Mouse (Mus musculus) MEL (cell line): ENCODE measurements around the gene Irf1. TPM values are rescaled to one million over a fixed set of nuclear protein-coding genes. Genes with fewer than 3 reads are reported as not detected.

Experiments
- DNase-seq: peaks from one replicate; pipeline ENCODE4 v3.0.0; 2011; ENCODE audit warnings: low read depth, low spot score
- H3K27ac ChIP-seq: 2 replicates; pipeline ENCODE4 v1.5.1; 2012; ENCODE audit warnings: low read depth, mild to moderate bottlenecking, control low read depth, low read length, moderate library complexity; ENCODE audit not compliant: control insufficient read depth
- H3K27me3 ChIP-seq, 2 experiments: fragments of 150-350 bp in 1 of 2; sonication (generic) in 1 of 2; 2 replicates each; pipeline ENCODE4 v1.6.1; 2012; ENCODE audit warnings: low read length in 2 of 2, mild to moderate bottlenecking in 2 of 2, improper control_type of control experiment in 1 of 2, moderate library complexity in 1 of 2; ENCODE audit not compliant: insufficient read depth in 2 of 2, control insufficient read depth in 1 of 2
- H3K36me3 ChIP-seq, 2 experiments: 2 replicates each; pipeline ENCODE4 v1.6.1; 2012 to 2014; ENCODE audit warnings: low read length in 2 of 2, improper control_type of control experiment in 1 of 2, inconsistent platforms in 1 of 2, mild to moderate bottlenecking in 1 of 2; ENCODE audit not compliant: insufficient read depth in 2 of 2, control insufficient read depth in 1 of 2
- H3K4me1 ChIP-seq, 2 experiments: fragments of 150-350 bp in 1 of 2; sonication (generic) in 1 of 2; 2 replicates each; pipeline ENCODE4 v1.6.1; 2012; ENCODE audit warnings: low read length in 2 of 2, improper control_type of control experiment in 1 of 2, mild to moderate bottlenecking in 1 of 2; ENCODE audit not compliant: insufficient read depth in 2 of 2, control insufficient read depth in 1 of 2
- H3K4me3 ChIP-seq, 2 experiments: fragments of 150-350 bp in 1 of 2; sonication (generic) in 1 of 2; 2 replicates each; pipeline ENCODE4 v1.5.1; 2012; ENCODE audit warnings: low read depth in 2 of 2, low read length in 2 of 2, mild to moderate bottlenecking in 2 of 2, moderate library complexity in 2 of 2, control low read depth in 1 of 2, improper control_type of control experiment in 1 of 2; ENCODE audit not compliant: control insufficient read depth in 1 of 2, insufficient read depth in 1 of 2
- H3K79me2 ChIP-seq: 2 replicates; pipeline ENCODE4 v1.6.1; 2012; ENCODE audit warnings: mild to moderate bottlenecking, low read length, moderate library complexity; ENCODE audit not compliant: control insufficient read depth, poor library complexity, insufficient read depth
- H3K9ac ChIP-seq: 2 replicates; pipeline ENCODE4 v1.6.1; 2012; ENCODE audit warnings: low read depth, mild to moderate bottlenecking, control low read depth, low read length, moderate library complexity; ENCODE audit not compliant: control insufficient read depth, poor library complexity, severe bottlenecking
- H3K9me3 ChIP-seq: fragments of 150-350 bp; sonication (generic); replicated peaks from 2 replicates; pipeline ENCODE4 v1.6.1; 2012; ENCODE audit warnings: mild to moderate bottlenecking, low read length, improper control_type of control experiment, moderate library complexity; ENCODE audit not compliant: insufficient read depth
- BHLHE40 ChIP-seq: IDR thresholded peaks from 2 replicates; pipeline ENCODE4 v1.6.1; 2012; ENCODE audit warnings: low read depth, mild to moderate bottlenecking, inconsistent platforms, low read length, improper control_type of control experiment, borderline replicate concordance
- CHD1 ChIP-seq: IDR thresholded peaks from 2 replicates; pipeline ENCODE4 v1.6.1; 2012; ENCODE audit warnings: low read depth, mild to moderate bottlenecking, inconsistent platforms, low read length, improper control_type of control experiment
- CHD2 ChIP-seq: IDR thresholded peaks from 2 replicates; pipeline ENCODE4 v1.6.1; 2011; ENCODE audit warnings: low read length, improper control_type of control experiment
- E2F4 ChIP-seq: IDR thresholded peaks from 2 replicates; pipeline ENCODE4 v1.6.1; 2011; ENCODE audit warnings: low read depth, low read length, improper control_type of control experiment, borderline replicate concordance
- ELF1 ChIP-seq: IDR thresholded peaks from 2 replicates; pipeline ENCODE4 v1.6.1; 2014; ENCODE audit warnings: low read depth, mild to moderate bottlenecking, inconsistent platforms, low read length, improper control_type of control experiment, moderate library complexity
- GATA1 ChIP-seq: IDR thresholded peaks from 2 replicates; pipeline ENCODE4 v1.6.1; 2011; ENCODE audit warnings: low read depth, low read length, improper control_type of control experiment
- HCFC1 ChIP-seq: IDR thresholded peaks from 2 replicates; pipeline ENCODE4 v1.6.1; 2012; ENCODE audit warnings: low read depth, mild to moderate bottlenecking, inconsistent platforms, low read length, improper control_type of control experiment, moderate library complexity
- KAT2A ChIP-seq: conservative IDR thresholded peaks from 2 replicates; pipeline ENCODE4 v1.6.1; 2012; ENCODE audit warnings: low read depth, low read length, improper control_type of control experiment, inconsistent platforms
- MAFK ChIP-seq: IDR thresholded peaks from 2 replicates; pipeline ENCODE4 v1.6.1; 2011; ENCODE audit warnings: low read depth, mild to moderate bottlenecking, low read length, improper control_type of control experiment, borderline replicate concordance
- MAZ ChIP-seq: IDR thresholded peaks from 2 replicates; pipeline ENCODE4 v1.6.1; 2012; ENCODE audit warnings: low read depth, mild to moderate bottlenecking, inconsistent platforms, low read length, improper control_type of control experiment
- MXI1 ChIP-seq: IDR thresholded peaks from 2 replicates; pipeline ENCODE4 v1.6.1; 2011; ENCODE audit warnings: mild to moderate bottlenecking, low read depth, low read length, improper control_type of control experiment
- MYB ChIP-seq: IDR thresholded peaks from 2 replicates; pipeline ENCODE4 v1.6.1; 2011; ENCODE audit warnings: mild to moderate bottlenecking, low read depth, low read length, improper control_type of control experiment
- NRF1 ChIP-seq: IDR thresholded peaks from 2 replicates; pipeline ENCODE4 v1.6.1; 2014; ENCODE audit warnings: low read depth, mild to moderate bottlenecking, inconsistent platforms, low read length, improper control_type of control experiment, moderate library complexity; ENCODE audit not compliant: poor library complexity, insufficient read depth, severe bottlenecking
- POLR2AphosphoS2 ChIP-seq: IDR thresholded peaks from 2 replicates; pipeline ENCODE4 v1.6.1; 2011; ENCODE audit warnings: low read length, improper control_type of control experiment
- POLR2AphosphoS5 ChIP-seq: IDR thresholded peaks from 2 replicates; pipeline ENCODE4 v1.6.1; 2012; ENCODE audit warnings: low read depth, borderline replicate concordance, mild to moderate bottlenecking, inconsistent platforms, low read length, moderate library complexity, mixed read lengths
- RAD21 ChIP-seq: IDR thresholded peaks from 2 replicates; pipeline ENCODE4 v1.6.1; 2011; ENCODE audit warnings: mild to moderate bottlenecking, low read depth, low read length, improper control_type of control experiment
- SIN3A ChIP-seq: IDR thresholded peaks from 2 replicates; pipeline ENCODE4 v1.6.1; 2012; ENCODE audit warnings: low read length, improper control_type of control experiment, inconsistent platforms
- SMC3 ChIP-seq: IDR thresholded peaks from 2 replicates; pipeline ENCODE4 v1.6.1; 2011; ENCODE audit warnings: low read depth, low read length, improper control_type of control experiment
- TAL1 ChIP-seq: IDR thresholded peaks from 2 replicates; pipeline ENCODE4 v1.6.1; 2012; ENCODE audit warnings: mild to moderate bottlenecking, inconsistent platforms, low read length, moderate library complexity, mixed read lengths
- TCF12 ChIP-seq: IDR thresholded peaks from 2 replicates; pipeline ENCODE4 v1.6.1; 2014; ENCODE audit warnings: low read depth, mild to moderate bottlenecking, inconsistent platforms, low read length, improper control_type of control experiment, moderate library complexity
- UBTF ChIP-seq: IDR thresholded peaks from 2 replicates; pipeline ENCODE4 v1.6.1; 2012; ENCODE audit warnings: low read depth, mild to moderate bottlenecking, inconsistent platforms, low read length, improper control_type of control experiment, moderate library complexity, borderline replicate concordance; ENCODE audit not compliant: insufficient read depth
- USF1 ChIP-seq: IDR thresholded peaks from 2 replicates; pipeline ENCODE4 v1.6.1; 2014; ENCODE audit warnings: low read depth, mild to moderate bottlenecking, inconsistent platforms, low read length, improper control_type of control experiment, moderate library complexity
- ZC3H11A ChIP-seq: IDR thresholded peaks from 2 replicates; pipeline ENCODE4 v1.6.1; 2012; ENCODE audit warnings: low read depth, mild to moderate bottlenecking, inconsistent platforms, low read length, improper control_type of control experiment
- ZMIZ1 ChIP-seq: IDR thresholded peaks from 2 replicates; pipeline ENCODE4 v1.6.1; 2012; ENCODE audit warnings: low read depth, mild to moderate bottlenecking, inconsistent platforms, low read length, improper control_type of control experiment, moderate library complexity
- polyA plus RNA-seq, 2 experiments: library from polyadenylated mRNA; stranded (reverse) in 1 of 2; unstranded in 1 of 2; fragments of >175 nt in 1 of 2; fragments of >200 nt in 1 of 2; gene quantifications; 2 replicates each; pipeline versions ENCODE4 v1.2.1 to v1.2.4; 2012; ENCODE audit warnings: low replicate concordance in 2 of 2, low read depth in 1 of 2; ENCODE audit not compliant: insufficient read length in 2 of 2, insufficient read depth in 1 of 2, missing spikeins in 1 of 2
- total RNA-seq: library from RNA; depleted of rRNA; stranded (reverse); fragments of 300-350 nt; gene quantifications from 2 replicates; pipeline ENCODE4 v1.2.3, GENCODE M21; 2012

Irf1 gene
- total and polyA plus RNA-seq, 3 experiments: 0.73 to 1.9 TPM; not detected in 1

DNA sequence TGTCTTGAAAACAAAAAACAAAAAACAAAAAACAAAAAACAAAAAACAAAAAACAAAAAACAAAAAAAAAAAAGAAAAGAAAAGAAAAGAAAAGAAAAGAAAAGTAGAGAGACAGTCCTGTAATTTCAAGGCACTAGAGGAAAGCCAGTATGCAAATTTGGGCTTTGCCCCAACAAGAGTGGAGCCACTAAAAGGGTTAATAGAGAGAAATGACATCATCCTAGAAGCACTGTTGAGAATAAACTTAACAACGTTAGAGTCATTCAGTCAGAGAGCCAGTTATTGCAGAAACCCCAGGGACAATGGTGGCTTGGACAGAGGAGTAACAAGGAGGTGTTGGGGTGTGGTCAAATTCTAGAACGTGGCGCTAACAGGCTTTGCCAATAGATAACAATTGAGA, 45.0 kb downstream of the Irf1 start:
- no peaks in the 10 kb centered on the region for H3K4me1 ChIP-seq
- H3K9ac ChIP-seq: no peak overlapping the region
- H3K4me3 ChIP-seq: no peak overlapping the region
- peaks cover 9 to 11% of the 10 kb centered on the region in 2 experiments for H3K27me3 ChIP-seq
- no peaks in the 10 kb centered on the region for H3K79me2 ChIP-seq
- no peaks in the 10 kb centered on the region for H3K9me3 ChIP-seq
- H3K27ac ChIP-seq: no peak overlapping the region
- no peak for DNase-seq
- TF ChIP-seq SMC3: no peak
- TF ChIP-seq MYB: no peak
- no peak for TF ChIP-seq SIN3A
- TF ChIP-seq POLR2AphosphoS2: no peak
- no peak for TF ChIP-seq E2F4
- TF ChIP-seq CHD1: no peak
- no peak for TF ChIP-seq GATA1
- no peak for TF ChIP-seq ZMIZ1
- TF ChIP-seq RAD21: no peak
- no peak for TF ChIP-seq UBTF
- no peak for TF ChIP-seq ZC3H11A
- no peaks in the 10 kb centered on the region for H3K36me3 ChIP-seq

DNA sequence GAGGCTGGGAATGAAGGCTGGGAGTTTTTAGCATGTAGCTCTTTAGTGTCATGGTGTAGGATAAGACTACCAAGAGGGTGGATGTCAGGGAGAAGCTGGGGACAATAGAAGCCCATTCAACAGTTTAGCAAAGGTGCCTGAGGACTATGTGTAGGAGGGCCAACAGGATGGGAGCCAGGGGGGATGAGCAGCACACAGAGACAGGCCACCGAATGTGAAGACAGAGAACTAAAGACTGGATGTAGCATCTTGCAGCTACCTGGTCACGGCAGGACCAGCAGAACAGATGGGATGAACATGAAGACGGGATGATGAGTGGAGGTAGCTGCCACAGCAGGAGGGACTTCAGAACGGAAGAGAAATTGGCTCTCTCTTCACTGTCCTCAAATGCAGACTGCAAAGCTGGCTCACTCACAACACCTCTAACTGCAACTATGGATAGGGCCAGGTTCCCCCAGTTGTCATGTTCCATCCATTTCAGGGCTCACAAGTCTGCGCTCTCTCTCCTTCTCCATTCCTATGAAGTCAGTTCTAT, 47.1 kb downstream of the Irf1 start:
- no peak overlapping the region for H3K9ac ChIP-seq
- no peaks in the 10 kb centered on the region for H3K79me2 ChIP-seq
- H3K4me1 ChIP-seq: peaks cover 0 to 4% of the 10 kb centered on the region in 2 experiments; a peak in 1 of 4 replicates
- no peak overlapping the region for H3K4me3 ChIP-seq
- H3K27me3 ChIP-seq: peaks cover 0 to 9% of the 10 kb centered on the region in 2 experiments; a peak in 2 of 4 replicates
- no peak for DNase-seq
- no peaks in the 10 kb centered on the region for H3K36me3 ChIP-seq
- H3K9me3 ChIP-seq: no peaks in the 10 kb centered on the region
- no peak overlapping the region for H3K27ac ChIP-seq
- TF ChIP-seq TAL1 (no peak), MYB (no peak), MAFK (no peak), GATA1 (no peak), BHLHE40 (no peak), HCFC1 (no peak), POLR2AphosphoS2 (no peak), CHD2 (no peak), KAT2A (no peak), MAZ (no peak), TCF12 (no peak), USF1 (no peak), MXI1 (no peak), E2F4 (no peak), ELF1 (no peak), POLR2AphosphoS5 (no peak), NRF1 (no peak), ZMIZ1 (no peak), SMC3 (no peak)
